Mouse (Mus musculus): ENCODE measurements at regions not wholly inside any gene's neighbourhood (a gene's known extent, or its start where the extent isn't known, plus 50 kb on each side); places are given as distances from the start of the nearest gene placed in this dataset.

GRCm38 (mm10) chr13:44506975-44507374 is 222.3 kb upstream of the Jarid2 start:
- no peaks in the 10 kb centered on the region for H3K9me3 ChIP-seq (ENCODE audit: control insufficient read depth, low read length)
- H3K9ac ChIP-seq (ENCODE audit: low read length) = no peak overlapping the region
- WGBS = 45% methylated on average over 5 of the region's 5 CpGs
- H3K27ac ChIP-seq (ENCODE audit: low read depth) = no peak overlapping the region
- H3K4me1 ChIP-seq (replicated peaks; ENCODE audit: control insufficient read depth, insufficient read depth, low read length) = peaks cover 14% of the 10 kb centered on the region; the same call in 1 of the 2 replicates
- DNase-seq (ENCODE audit: low spot score) = no peak
- H3K27me3 ChIP-seq (replicated peaks; ENCODE audit: control insufficient read depth, insufficient read depth, low read length) = no peaks in the 10 kb centered on the region
- no peak overlapping the region for H3K4me3 ChIP-seq (ENCODE audit: low read depth, low read length)
- no peak overlapping the region for H3K4me2 ChIP-seq (ENCODE audit: low read length)
- no peaks in the 10 kb centered on the region for H3K36me3 ChIP-seq (ENCODE audit: control insufficient read depth, insufficient read depth, low read length)
- ATAC-seq (replicated peaks; ENCODE audit: low FRiP score, low TSS enrichment, low read depth) = no peak

- ATAC-seq (replicated peaks; ENCODE audit: low FRiP score, low TSS enrichment, low read depth) (no peak), DNase-seq (ENCODE audit: low spot score) (no peak)
- no peak overlapping the region for H3K27ac ChIP-seq (ENCODE audit: low read depth)
- no peaks in the 10 kb centered on the region for H3K36me3 ChIP-seq (ENCODE audit: control insufficient read depth, insufficient read depth, low read length)
- no peaks in the 10 kb centered on the region for H3K27me3 ChIP-seq (replicated peaks; ENCODE audit: control insufficient read depth, insufficient read depth, low read length)
- H3K4me2 ChIP-seq (ENCODE audit: low read length) = no peak overlapping the region
- 36% methylated on average over 11 of the region's 11 CpGs for WGBS
- H3K4me3 ChIP-seq (ENCODE audit: low read depth, low read length) = no peak overlapping the region
- H3K9me3 ChIP-seq (ENCODE audit: control insufficient read depth, low read length) = no peaks in the 10 kb centered on the region
- H3K4me1 ChIP-seq (replicated peaks; ENCODE audit: control insufficient read depth, insufficient read depth, low read length) = 0 out of 2 replicates have a peak, but pooled peaks cover 2% of the 10 kb centered on the region
- no peak overlapping the region for H3K9ac ChIP-seq (ENCODE audit: low read length)
Observed at GRCm38 (mm10) chr13:44509526-44510159, 219.6 kb upstream of the Jarid2 start.

GRCm38 (mm10) chr13:44513378-44514285 is 215.6 kb upstream of the Jarid2 start:
- H3K4me2 ChIP-seq (ENCODE audit: low read length) = no peak overlapping the region
- H3K4me3 ChIP-seq (ENCODE audit: low read depth, low read length) = no peak overlapping the region
- no peaks in the 10 kb centered on the region for H3K27me3 ChIP-seq (replicated peaks; ENCODE audit: control insufficient read depth, insufficient read depth, low read length)
- WGBS = 55% methylated on average over 13 of the region's 13 CpGs
- no peaks in the 10 kb centered on the region for H3K4me1 ChIP-seq (replicated peaks; ENCODE audit: control insufficient read depth, insufficient read depth, low read length)
- DNase-seq (ENCODE audit: low spot score) = no peak
- H3K9ac ChIP-seq (ENCODE audit: low read length) = no peak overlapping the region
- H3K9me3 ChIP-seq (ENCODE audit: control insufficient read depth, low read length) = no peaks in the 10 kb centered on the region
- H3K36me3 ChIP-seq (ENCODE audit: control insufficient read depth, insufficient read depth, low read length) = no peaks in the 10 kb centered on the region
- H3K27ac ChIP-seq (ENCODE audit: low read depth) = no peak overlapping the region
- ATAC-seq (replicated peaks; ENCODE audit: low FRiP score, low TSS enrichment, low read depth) = no peak

- Histone ChIP-seq H3K9ac (ENCODE audit: low read length) (no peak overlapping the region), H3K27me3 (replicated peaks; ENCODE audit: control insufficient read depth, insufficient read depth, low read length) (no peaks in the 10 kb centered on the region), H3K4me3 (ENCODE audit: low read depth, low read length) (no peak overlapping the region), H3K36me3 (ENCODE audit: control insufficient read depth, insufficient read depth, low read length) (no peaks in the 10 kb centered on the region), H3K4me1 (replicated peaks; ENCODE audit: control insufficient read depth, insufficient read depth, low read length) (no peaks in the 10 kb centered on the region), H3K27ac (ENCODE audit: low read depth) (no peak overlapping the region), H3K9me3 (ENCODE audit: control insufficient read depth, low read length) (no peaks in the 10 kb centered on the region), H3K4me2 (ENCODE audit: low read length) (no peak overlapping the region)
- no peak for DNase-seq (ENCODE audit: low spot score)
- no peak for ATAC-seq (replicated peaks; ENCODE audit: low FRiP score, low TSS enrichment, low read depth)
- WGBS = 68% methylated on average over 5 of the region's 5 CpGs
Observed at GRCm38 (mm10) chr13:44514636-44515158, 214.6 kb upstream of the Jarid2 start.

- Histone ChIP-seq H3K4me3 (ENCODE audit: low read depth, low read length) (no peak overlapping the region), H3K4me2 (ENCODE audit: low read length) (no peak overlapping the region), H3K9me3 (ENCODE audit: control insufficient read depth, low read length) (no peaks in the 10 kb centered on the region), H3K36me3 (ENCODE audit: control insufficient read depth, insufficient read depth, low read length) (no peaks in the 10 kb centered on the region), H3K4me1 (replicated peaks; ENCODE audit: control insufficient read depth, insufficient read depth, low read length) (no peaks in the 10 kb centered on the region), H3K27me3 (replicated peaks; ENCODE audit: control insufficient read depth, insufficient read depth, low read length) (no peaks in the 10 kb centered on the region), H3K9ac (ENCODE audit: low read length) (no peak overlapping the region), H3K27ac (ENCODE audit: low read depth) (no peak overlapping the region)
- 72% methylated on average over 4 of the region's 4 CpGs for WGBS
- ATAC-seq (replicated peaks; ENCODE audit: low FRiP score, low TSS enrichment, low read depth) (no peak), DNase-seq (ENCODE audit: low spot score) (no peak)
Observed at GRCm38 (mm10) chr13:44516863-44517262, 212.4 kb upstream of the Jarid2 start.

GRCm38 (mm10) chr13:44517312-44517711 is 212.0 kb upstream of the Jarid2 start:
- H3K27ac ChIP-seq (ENCODE audit: low read depth) = no peak overlapping the region
- no peaks in the 10 kb centered on the region for H3K27me3 ChIP-seq (replicated peaks; ENCODE audit: control insufficient read depth, insufficient read depth, low read length)
- no peak for DNase-seq (ENCODE audit: low spot score)
- ATAC-seq (replicated peaks; ENCODE audit: low FRiP score, low TSS enrichment, low read depth) = no peak
- no peak overlapping the region for H3K4me2 ChIP-seq (ENCODE audit: low read length)
- H3K36me3 ChIP-seq (ENCODE audit: control insufficient read depth, insufficient read depth, low read length) = no peaks in the 10 kb centered on the region
- 86% methylated on average over 9 of the region's 9 CpGs for WGBS
- no peak overlapping the region for H3K9ac ChIP-seq (ENCODE audit: low read length)
- H3K4me1 ChIP-seq (replicated peaks; ENCODE audit: control insufficient read depth, insufficient read depth, low read length) = no peaks in the 10 kb centered on the region
- H3K4me3 ChIP-seq (ENCODE audit: low read depth, low read length) = no peak overlapping the region
- H3K9me3 ChIP-seq (ENCODE audit: control insufficient read depth, low read length) = no peaks in the 10 kb centered on the region

GRCm38 (mm10) chr13:44518215-44518614 is 211.1 kb upstream of the Jarid2 start:
- Histone ChIP-seq H3K4me2 (ENCODE audit: low read length) (no peak overlapping the region), H3K4me1 (replicated peaks; ENCODE audit: control insufficient read depth, insufficient read depth, low read length) (no peaks in the 10 kb centered on the region), H3K4me3 (ENCODE audit: low read depth, low read length) (no peak overlapping the region), H3K27ac (ENCODE audit: low read depth) (no peak overlapping the region), H3K27me3 (replicated peaks; ENCODE audit: control insufficient read depth, insufficient read depth, low read length) (no peaks in the 10 kb centered on the region), H3K36me3 (ENCODE audit: control insufficient read depth, insufficient read depth, low read length) (no peaks in the 10 kb centered on the region), H3K9me3 (ENCODE audit: control insufficient read depth, low read length) (no peaks in the 10 kb centered on the region), H3K9ac (ENCODE audit: low read length) (no peak overlapping the region)
- no peak for ATAC-seq (replicated peaks; ENCODE audit: low FRiP score, low TSS enrichment, low read depth)
- WGBS = 96% methylated on average over 4 of the region's 4 CpGs
- no peak for DNase-seq (ENCODE audit: low spot score)

GRCm38 (mm10) chr13:44523516-44523915 is 205.8 kb upstream of the Jarid2 start:
- H3K27ac ChIP-seq (ENCODE audit: low read depth) = no peak overlapping the region
- H3K4me2 ChIP-seq (ENCODE audit: low read length) = no peak overlapping the region
- no peaks in the 10 kb centered on the region for H3K36me3 ChIP-seq (ENCODE audit: control insufficient read depth, insufficient read depth, low read length)

More at GRCm38 (mm10) chr13:44523516-44523915, 205.8 kb upstream of the Jarid2 start:
- Histone ChIP-seq H3K4me3 (ENCODE audit: low read depth, low read length) (no peak overlapping the region), H3K9ac (ENCODE audit: low read length) (no peak overlapping the region), H3K4me1 (replicated peaks; ENCODE audit: control insufficient read depth, insufficient read depth, low read length) (no peaks in the 10 kb centered on the region), H3K9me3 (ENCODE audit: control insufficient read depth, low read length) (no peaks in the 10 kb centered on the region), H3K27me3 (replicated peaks; ENCODE audit: control insufficient read depth, insufficient read depth, low read length) (no peaks in the 10 kb centered on the region)
- 38% methylated on average over 4 of the region's 4 CpGs for WGBS
- DNase-seq (ENCODE audit: low spot score) (no peak), ATAC-seq (replicated peaks; ENCODE audit: low FRiP score, low TSS enrichment, low read depth) (no peak)

Measured in intestine, embryonic 14.5 days (tissue).